In genomic region chr1:119456671-119457527, GRCm38 (mm10) we compare ENCODE assay signal across 8 mouse cellular contexts. TPM values are rescaled to one million over a fixed set of nuclear protein-coding genes. Genes with fewer than 3 reads are reported as not detected.
DNase-seq lines count a peak whose midpoint lies in the region; ATAC-seq and TF ChIP-seq lines count a peak whose summit lies in the region.

No protein-coding gene starts in this region.

- H3K9me3 ChIP-seq in hindbrain, embryonic 15.5 days: no peaks in the 10 kb centered on the region
- H3K9me3 ChIP-seq in liver, embryonic 12.5 days (replicated peaks): no peaks in the 10 kb centered on the region

- no peaks in the 10 kb centered on the region for H3K79me2 ChIP-seq in heart, adult 2 months (replicated peaks; ENCODE audit: control insufficient read depth, insufficient read depth, low read length)

- H3K9ac ChIP-seq in heart, adult 2 months (ENCODE audit: low read depth, low read length): peak overlapping the region; percentile 23; the same call in 1 of the 2 replicates
- H3K9ac ChIP-seq in hindbrain, embryonic 15.5 days: no peak overlapping the region
- no peak overlapping the region for H3K9ac ChIP-seq in liver, embryonic 12.5 days

- TF ChIP-seq EP300 in heart, adult 2 months (IDR thresholded peaks at IDR 0.05; ENCODE audit: insufficient read depth, low read depth, low read length): no peak

- H3K4me2 ChIP-seq in hindbrain, embryonic 15.5 days: 0 out of 2 replicates have a peak overlapping the region, but pooled peaks have one; percentile 15
- peak overlapping the region; percentile 21; the same call in 1 of the 2 replicates for H3K4me2 ChIP-seq in liver, embryonic 12.5 days

- 50% methylated on average over 19 of the region's 19 CpGs for WGBS in heart, adult 2 months
- WGBS in hindbrain, embryonic 15.5 days: 51% methylated on average over 19 of the region's 19 CpGs
- WGBS in liver, embryonic 12.5 days (ENCODE audit: insufficient replicate concordance): 32% methylated on average over 19 of the region's 19 CpGs

- TF ChIP-seq CTCF in heart, adult 2 months (IDR thresholded peaks at IDR 0.05): no peak

- no peaks in the 10 kb centered on the region for H3K36me3 ChIP-seq in heart, adult 2 months (ENCODE audit: control insufficient read depth, insufficient read depth, low read length)
- H3K36me3 ChIP-seq in hindbrain, embryonic 15.5 days: no peaks in the 10 kb centered on the region
- H3K36me3 ChIP-seq in liver, embryonic 12.5 days: no peaks in the 10 kb centered on the region

- intact Hi-C loops in heart, adult 2 months (cut with DNase I): no loop called here

- ATAC-seq in hindbrain, embryonic 15.5 days (ENCODE audit: low FRiP score, low read depth): peak; percentile 14; the same call in 1 of the 2 replicates
- no peak for ATAC-seq in liver, embryonic 12.5 days

- TF ChIP-seq POLR2A in heart, adult 2 months (IDR thresholded peaks at IDR 0.05; ENCODE audit: insufficient read depth, low read depth, low read length): no peak

- H3K4me3 ChIP-seq in heart, adult 2 months: no peak overlapping the region
- H3K4me3 ChIP-seq in hindbrain, embryonic 15.5 days: no peak overlapping the region
- no peak overlapping the region for H3K4me3 ChIP-seq in liver, embryonic 12.5 days

- H3K4me1 ChIP-seq in heart, adult 2 months (ENCODE audit: control insufficient read depth, insufficient read depth, low read length): no peaks in the 10 kb centered on the region; the same call in 1 of the 2 replicates
- H3K4me1 ChIP-seq in hindbrain, embryonic 15.5 days (replicated peaks): peaks cover 19% of the 10 kb centered on the region
- no peaks in the 10 kb centered on the region for H3K4me1 ChIP-seq in liver, embryonic 12.5 days

- no peak overlapping the region for H3K27ac ChIP-seq in heart, adult 2 months
- H3K27ac ChIP-seq in hindbrain, embryonic 15.5 days (replicated peaks): 0 out of 2 replicates have a peak overlapping the region, but pooled peaks have one; percentile 20
- no peak overlapping the region for H3K27ac ChIP-seq in liver, embryonic 12.5 days

- H3K27me3 ChIP-seq in heart, adult 2 months (ENCODE audit: control insufficient read depth, insufficient read depth, low read length): no peaks in the 10 kb centered on the region
- H3K27me3 ChIP-seq in hindbrain, embryonic 15.5 days: no peaks in the 10 kb centered on the region
- peaks cover 43% of the 10 kb centered on the region for H3K27me3 ChIP-seq in liver, embryonic 12.5 days (replicated peaks)

- DNase-seq in heart, adult 2 months: no peak
- DNase-seq in heart, adult 18-20 months: no peak
- peak; percentile 31 for DNase-seq in CD4-positive helper T cell, adult 2 months (ENCODE audit: low read depth, low spot score)
- DNase-seq in urinary bladder, postnatal 10 days (ENCODE audit: low spot score): no peak
- DNase-seq in Muller cell, postnatal 12 days (ENCODE audit: inconsistent ontology term): no peak
- DNase-seq in adrenal gland, adult 18-20 months (ENCODE audit: low spot score in 2 of 2): no peak

RNA-seq across cellular contexts. Expression of gene Inhbb, which starts 34.9 kb away (rescaled TPM):
- 1 to 10 TPM in 1 of 2 experiments, under 1 TPM in 1; 0.99 to 1.1 TPM for total RNA-seq in heart, adult 2 months (2021)
- 1.3 and 2.2 TPM in 2 replicates for polyA plus RNA-seq in heart, adult 2 months (2012; rRNA removed)
- 1 to 10 TPM; 1.2 to 1.4 TPM for total RNA-seq in heart, adult 18-20 months (2021)
- polyA plus RNA-seq in hindbrain, embryonic 15.5 days (2015; fragmentation: Nextera tagmentation; extraction: Ambion mirVana): 2.2 and 3.0 TPM in 2 replicates
- 0.17 and 0.24 TPM in 2 replicates for polyA plus RNA-seq in liver, embryonic 12.5 days (2016; fragmentation: Nextera tagmentation; extraction: Ambion mirVana)
- total RNA-seq in adrenal gland, adult 18-20 months (2021): 1 to 10 TPM; 2.9 to 3.9 TPM

RNA-seq across cellular contexts. Expression of gene Ralb, which starts 47.7 kb away (rescaled TPM):
- 10 to 100 TPM; 26.9 to 30.1 TPM for total RNA-seq in heart, adult 2 months (2021)
- polyA plus RNA-seq in heart, adult 2 months (2012; rRNA removed): 23.1 and 29.1 TPM in 2 replicates
- 10 to 100 TPM; 25.0 to 27.9 TPM for total RNA-seq in heart, adult 18-20 months (2021)
- polyA plus RNA-seq in hindbrain, embryonic 15.5 days (2015; fragmentation: Nextera tagmentation; extraction: Ambion mirVana): 63.1 and 64.7 TPM in 2 replicates
- polyA plus RNA-seq in liver, embryonic 12.5 days (2016; fragmentation: Nextera tagmentation; extraction: Ambion mirVana): 58.2 and 58.8 TPM in 2 replicates
- 10 to 100 TPM; 47.7 to 58.3 TPM for total RNA-seq in adrenal gland, adult 18-20 months (2021)
